Mouse (Mus musculus) embryonic stem cell, embryonic (primary cell): ENCODE measurements around the gene Onecut1.

Experiments
- CTCF ChIA-PET, 4 experiments: fragments of 300-600 bp in 2 of 4; fragments of 350-600 bp in 2 of 4; sonication (Branson Sonifier 250); formaldehyde crosslinking; loops; one replicate each; lab custom pipeline; 2022; ENCODE audit warnings: inconsistent platforms in 2 of 4; lab: Charles Lee
- POLR2A ChIA-PET, 4 experiments: fragments of 300-600 bp in 2 of 4; fragments of 350-600 bp in 2 of 4; sonication (Branson Sonifier 250); formaldehyde crosslinking; loops; one replicate each; lab custom pipeline; 2022; ENCODE audit warnings: antibody characterized with exemption in 4 of 4, inconsistent platforms in 1 of 4; lab: Charles Lee

The Onecut1 gene

GRCm38 (mm10) chr9:74877709-74878108 is 16.0 kb downstream of the Onecut1 start:
- CTCF ChIA-PET, result no interaction called here
- POLR2A ChIA-PET, result interaction anchor here in 1 of 4 experiments (0.7 kb wide), 1 partner anchor 31 kb away, joined by 3 read pairs; no protein-coding TSS in a partner anchor

- POLR2A ChIA-PET, result interaction anchor here in 1 of 4 experiments (1.1 kb wide), 1 partner anchor 9 kb away, joined by 3 read pairs; no protein-coding TSS in a partner anchor
- CTCF ChIA-PET, result no interaction called here
Measured at GRCm38 (mm10) chr9:74887866-74888265, 26.1 kb downstream of the Onecut1 start.

GRCm38 (mm10) chr9:74896742-74897141 is 35.0 kb downstream of the Onecut1 start:
- ChIA-PET POLR2A (interaction anchor here in 2 of 4 experiments (0.7 to 1.4 kb wide), 3 partner anchors 9 to 12 kb away, joined by 3 read pairs; no protein-coding TSS in a partner anchor), CTCF (no interaction called here)

- ChIA-PET POLR2A (interaction anchor here in 2 of 4 experiments (0.7 to 1.4 kb wide), 3 partner anchors 9 to 12 kb away, joined by 3 read pairs; no protein-coding TSS in a partner anchor), CTCF (interaction anchor here in 1 of 4 experiments (0.5 kb wide), 1 partner anchor 13 kb away, joined by 4 read pairs; no protein-coding TSS in a partner anchor)
Measured at GRCm38 (mm10) chr9:74897375-74897982, 35.8 kb downstream of the Onecut1 start.

- POLR2A ChIA-PET, result no interaction called here
- CTCF ChIA-PET, result no interaction called here
Measured at GRCm38 (mm10) chr9:74900141-74900540, 38.4 kb downstream of the Onecut1 start.

GRCm38 (mm10) chr9:74904866-74905508 is 43.3 kb downstream of the Onecut1 start:
- ChIA-PET POLR2A (interaction anchor here in 2 of 4 experiments (0.6 to 1.2 kb wide), 6 partner anchors 10 to 379 kb away, joined by 3 to 7 read pairs (median 4); partner anchors contain the start of gene Myo5c (in 1 of the 2)), CTCF (interaction anchor here (0.6 to 3.2 kb wide), 33 partner anchors 10 to 1291 kb away, joined by 3 to 14 read pairs (median 4); no protein-coding TSS in a partner anchor)

GRCm38 (mm10) chr9:74906951-74907350 is 45.2 kb downstream of the Onecut1 start:
- CTCF ChIA-PET, result interaction anchor here (0.7 to 3.2 kb wide), 7 partner anchors 14 to 376 kb away, joined by 3 to 14 read pairs (median 4); no protein-coding TSS in a partner anchor
- POLR2A ChIA-PET, result interaction anchor here in 3 of 4 experiments (0.8 to 1.5 kb wide), 5 partner anchors 10 to 446 kb away, joined by 3 to 5 read pairs (median 4); no protein-coding TSS in a partner anchor

GRCm38 (mm10) chr9:74909245-74909644 is 47.5 kb downstream of the Onecut1 start:
- ChIA-PET POLR2A (interaction anchor here in 3 of 4 experiments (0.6 to 1.9 kb wide), 30 partner anchors 12 to 716 kb away, joined by 3 to 9 read pairs (median 4); partner anchors contain the start of genes Arpp19 (in 2 of the 3), Gnb5 (in 1 of the 3), Lysmd2 (in 1 of the 3) and Onecut1 (in 1 of the 3)), CTCF (interaction anchor here in 2 of 4 experiments (0.6 to 1.6 kb wide), 7 partner anchors 38 to 532 kb away, joined by 3 to 6 read pairs (median 4); partner anchors contain the start of gene Leo1 (in 1 of the 2))

- POLR2A ChIA-PET, result interaction anchor here in 3 of 4 experiments (0.6 to 1.9 kb wide), 10 partner anchors 11 to 397 kb away, joined by 3 to 7 read pairs (median 4); partner anchors contain the start of genes Arpp19 (in 3 of the 3) and Gnb5 (in 1 of the 3)
Measured at GRCm38 (mm10) chr9:74910226-74910759, 48.6 kb downstream of the Onecut1 start.

GRCm38 (mm10) chr9:74911430-74911829 is 49.7 kb downstream of the Onecut1 start:
- ChIA-PET CTCF (interaction anchor here in 1 of 4 experiments (1.0 kb wide), 1 partner anchor 401 kb away, joined by 3 read pairs; no protein-coding TSS in a partner anchor), POLR2A (interaction anchor here in 1 of 4 experiments (1.0 to 1.1 kb wide), 2 partner anchors 10 to 17 kb away, joined by 3 read pairs; no protein-coding TSS in a partner anchor)

More at GRCm38 (mm10) chr9:74910226-74910759, 48.6 kb downstream of the Onecut1 start:
- CTCF ChIA-PET, result interaction anchor here (0.6 to 1.5 kb wide), 6 partner anchors 10 to 373 kb away, joined by 3 to 4 read pairs (median 4); no protein-coding TSS in a partner anchor

- POLR2A ChIA-PET, result interaction anchor here in 1 of 4 experiments (1.0 kb wide), 1 partner anchor 17 kb away, joined by 3 read pairs; no protein-coding TSS in a partner anchor
- CTCF ChIA-PET, result interaction anchor here in 1 of 4 experiments (1.0 kb wide), 1 partner anchor 400 kb away, joined by 3 read pairs; no protein-coding TSS in a partner anchor
Measured at GRCm38 (mm10) chr9:74911919-74912318, 50.2 kb downstream of the Onecut1 start.

GRCm38 (mm10) chr9:74912619-74913376 is 51.1 kb downstream of the Onecut1 start:
- CTCF ChIA-PET, result no interaction called here
- POLR2A ChIA-PET, result no interaction called here

- ChIA-PET CTCF (no interaction called here), POLR2A (interaction anchor here in 1 of 4 experiments (1.0 kb wide), 1 partner anchor 10 kb away, joined by 3 read pairs; no protein-coding TSS in a partner anchor)
Measured at GRCm38 (mm10) chr9:74915611-74916010, 53.9 kb downstream of the Onecut1 start.

- CTCF ChIA-PET, result no interaction called here
Measured at GRCm38 (mm10) chr9:74920450-74920849, 58.7 kb downstream of the Onecut1 start.

GRCm38 (mm10) chr9:74921422-74921821 is 59.7 kb downstream of the Onecut1 start:
- ChIA-PET CTCF (interaction anchor here in 1 of 4 experiments (0.7 kb wide), 1 partner anchor 337 kb away, joined by 3 read pairs; no protein-coding TSS in a partner anchor), POLR2A (interaction anchor here in 1 of 4 experiments (1.0 kb wide), 1 partner anchor 11 kb away, joined by 3 read pairs; no protein-coding TSS in a partner anchor)

More at GRCm38 (mm10) chr9:74920450-74920849, 58.7 kb downstream of the Onecut1 start:
- POLR2A ChIA-PET, result interaction anchor here in 1 of 4 experiments (2.1 kb wide), 1 partner anchor 14 kb away, joined by 5 read pairs; no protein-coding TSS in a partner anchor

GRCm38 (mm10) chr9:74922884-74923283 is 61.2 kb downstream of the Onecut1 start:
- POLR2A ChIA-PET, result interaction anchor here in 2 of 4 experiments (0.6 to 0.7 kb wide), 2 partner anchors 8 to 13 kb away, joined by 3 read pairs; no protein-coding TSS in a partner anchor
- CTCF ChIA-PET, result interaction anchor here in 1 of 4 experiments (1.4 kb wide), 1 partner anchor 29 kb away, joined by 3 read pairs; no protein-coding TSS in a partner anchor
